Mouse (Mus musculus): ENCODE measurements around the gene Usp12.

GRCm38 (mm10) chr5:146823005-146823404 lies 28.2 kb upstream of the Usp12 start:
- TF ChIP-seq CTCF (conservative IDR thresholded peaks at IDR 0.05; ENCODE audit: insufficient read depth, insufficient read length, low read depth, low read length) (no peak), POLR2A (IDR thresholded peaks at IDR 0.05; ENCODE audit: low read depth, low read length) (no peak)

Measured in kidney, adult 2 months (tissue).